Mouse (Mus musculus) forebrain, embryonic 15.5 days (tissue): Measurements from ENCODE around the gene Dnajc6. TPM values are rescaled to one million over a fixed set of nuclear protein-coding genes. Genes with fewer than 3 reads are reported as not detected.
A peak's percentile ranks its signal among the peaks of the same experiment; 100 is the strongest.

Experiments
- ATAC-seq: fragments of 200-750 bp; cut with Nextera tagmentation; replicated peaks from 2 replicates; pipeline ENCODE4 v1.8.0; 2017; ENCODE audit warnings: mild to moderate bottlenecking, moderate TSS enrichment, moderate library complexity
- H3K27ac ChIP-seq: fragments of 300-500 bp; sonication (generic); replicated peaks from 2 replicates; pipeline ENCODE4 v1.5.1; 2015; ENCODE audit warnings: mild to moderate bottlenecking, inconsistent platforms
- H3K27me3 ChIP-seq: fragments of 300-500 bp; sonication (generic); 2 replicates; pipeline ENCODE4 v1.6.1; 2015; ENCODE audit warnings: inconsistent platforms
- H3K36me3 ChIP-seq: fragments of 300-500 bp; sonication (generic); 2 replicates; pipeline ENCODE4 v1.6.1; 2015; ENCODE audit warnings: mild to moderate bottlenecking, inconsistent platforms
- H3K4me1 ChIP-seq: fragments of 300-500 bp; sonication (generic); 2 replicates; pipeline ENCODE4 v1.6.1; 2015; ENCODE audit warnings: inconsistent platforms
- H3K4me2 ChIP-seq: fragments of 300-500 bp; sonication (generic); replicated peaks from 2 replicates; pipeline ENCODE4 v1.6.1; 2015; ENCODE audit warnings: mild to moderate bottlenecking, inconsistent platforms
- H3K4me3 ChIP-seq: fragments of 300-500 bp; sonication (generic); 2 replicates; pipeline ENCODE4 v1.5.1; 2015; ENCODE audit warnings: mild to moderate bottlenecking, inconsistent platforms
- H3K9ac ChIP-seq: fragments of 300-500 bp; sonication (generic); replicated peaks from 2 replicates; pipeline ENCODE4 v1.6.1; 2015; ENCODE audit warnings: mild to moderate bottlenecking, inconsistent platforms
- H3K9me3 ChIP-seq: fragments of 300-500 bp; sonication (generic); 2 replicates; pipeline ENCODE4 v1.6.1; 2016; ENCODE audit warnings: inconsistent platforms
- WGBS: fragments of 180-500 bp; shearing (Covaris S2); methylation state at CpG from one replicate; pipeline ENCODE4 v1.1.7; 2015; ENCODE audit warnings: mixed read lengths; 5-methylcytosine and 5-hydroxymethylcytosine counted together
- polyA plus RNA-seq: library from polyadenylated mRNA; unstranded; fragments of >200 nt; fragmentation: Nextera tagmentation; extraction: Ambion mirVana; gene quantifications from 2 replicates; pipeline ENCODE4 v1.2.1, GENCODE M21; 2015

Gene Dnajc6
- 24.5 and 26.2 TPM in 2 replicates for polyA plus RNA-seq

GRCm38 (mm10) chr4:101496534-101497237 is at the start of gene Dnajc6:
Gene Dnajc6 (plus strand): TSS chr4:101496648.
- H3K4me1 ChIP-seq: peaks cover 11% of the 10 kb centered on the region
- no peaks in the 10 kb centered on the region for H3K36me3 ChIP-seq
- peak within 1 kb of the TSS; percentile 61 for H3K9ac ChIP-seq
- no peaks in the 10 kb centered on the region for H3K9me3 ChIP-seq
- WGBS: under 1% methylated on average over 57 of the region's 57 CpGs
- ATAC-seq: peak; percentile 76
- peak within 1 kb of the TSS; percentile 70 for H3K4me3 ChIP-seq
- H3K27me3 ChIP-seq: peaks cover 26% of the 10 kb centered on the region
- no peak within 1 kb of the TSS for H3K27ac ChIP-seq
- peak within 1 kb of the TSS; percentile 99 for H3K4me2 ChIP-seq

- WGBS: 92% methylated on average over 8 of the region's 8 CpGs
- no peak overlapping the region for H3K27ac ChIP-seq
- H3K4me1 ChIP-seq: peaks cover 11% of the 10 kb centered on the region; the same call in 1 of the 2 replicates
- no peaks in the 10 kb centered on the region for H3K36me3 ChIP-seq
- H3K9ac ChIP-seq: no peak overlapping the region
- H3K4me2 ChIP-seq: no peak overlapping the region
- H3K9me3 ChIP-seq: no peaks in the 10 kb centered on the region
- no peak for ATAC-seq
- H3K4me3 ChIP-seq: no peak overlapping the region
- no peaks in the 10 kb centered on the region for H3K27me3 ChIP-seq
Observed at GRCm38 (mm10) chr4:101448701-101449100, 47.7 kb upstream of the Dnajc6 start.

GRCm38 (mm10) chr4:101449344-101449743 is 47.1 kb upstream of the Dnajc6 start:
- Histone ChIP-seq H3K4me3 (no peak overlapping the region), H3K4me1 (peaks cover 11% of the 10 kb centered on the region; the same call in 1 of the 2 replicates), H3K27ac (no peak overlapping the region; the same call in 1 of the 2 replicates), H3K27me3 (no peaks in the 10 kb centered on the region), H3K36me3 (no peaks in the 10 kb centered on the region), H3K4me2 (no peak overlapping the region), H3K9ac (no peak overlapping the region), H3K9me3 (no peaks in the 10 kb centered on the region)
- WGBS: 87% methylated on average over 7 of the region's 7 CpGs
- ATAC-seq: no peak

- Histone ChIP-seq H3K27ac (peak overlapping the region; percentile 50), H3K9me3 (no peaks in the 10 kb centered on the region), H3K36me3 (no peaks in the 10 kb centered on the region), H3K9ac (no peak overlapping the region), H3K27me3 (no peaks in the 10 kb centered on the region), H3K4me1 (peaks cover 11% of the 10 kb centered on the region; the same call in 1 of the 2 replicates), H3K4me2 (no peak overlapping the region), H3K4me3 (no peak overlapping the region)
- ATAC-seq: peak; percentile 97
- WGBS: 72% methylated on average over 20 of the region's 20 CpGs
Observed at GRCm38 (mm10) chr4:101450150-101450780, 46.2 kb upstream of the Dnajc6 start.

- H3K4me1 ChIP-seq: peaks cover 11% of the 10 kb centered on the region; the same call in 1 of the 2 replicates
- H3K27ac ChIP-seq: no peak overlapping the region
- H3K9ac ChIP-seq: no peak overlapping the region
- H3K4me2 ChIP-seq: no peak overlapping the region
- ATAC-seq: no peak
- H3K27me3 ChIP-seq: no peaks in the 10 kb centered on the region
- no peak overlapping the region for H3K4me3 ChIP-seq
- H3K9me3 ChIP-seq: no peaks in the 10 kb centered on the region
- H3K36me3 ChIP-seq: no peaks in the 10 kb centered on the region
- WGBS: 86% methylated on average over 4 of the region's 4 CpGs
Observed at GRCm38 (mm10) chr4:101451089-101451488, 45.4 kb upstream of the Dnajc6 start.

- Histone ChIP-seq H3K4me1 (peaks cover 11% of the 10 kb centered on the region; the same call in 1 of the 2 replicates), H3K27ac (no peak overlapping the region), H3K9ac (no peak overlapping the region), H3K27me3 (no peaks in the 10 kb centered on the region), H3K4me2 (no peak overlapping the region), H3K4me3 (no peak overlapping the region), H3K9me3 (no peaks in the 10 kb centered on the region), H3K36me3 (no peaks in the 10 kb centered on the region)
- no peak for ATAC-seq
- WGBS: 91% methylated on average over 9 of the region's 9 CpGs
Observed at GRCm38 (mm10) chr4:101452829-101453228, 43.6 kb upstream of the Dnajc6 start.

- Histone ChIP-seq H3K36me3 (no peaks in the 10 kb centered on the region), H3K4me1 (no peaks in the 10 kb centered on the region), H3K9ac (no peak overlapping the region), H3K9me3 (no peaks in the 10 kb centered on the region), H3K4me2 (no peak overlapping the region), H3K27ac (no peak overlapping the region), H3K27me3 (no peaks in the 10 kb centered on the region), H3K4me3 (no peak overlapping the region)
- WGBS: 91% methylated on average over 8 of the region's 8 CpGs
- no peak for ATAC-seq
Observed at GRCm38 (mm10) chr4:101457176-101457575, 39.3 kb upstream of the Dnajc6 start.

- Histone ChIP-seq H3K9me3 (no peaks in the 10 kb centered on the region), H3K36me3 (no peaks in the 10 kb centered on the region), H3K27ac (no peak overlapping the region), H3K9ac (no peak overlapping the region), H3K4me2 (no peak overlapping the region), H3K4me1 (no peaks in the 10 kb centered on the region), H3K4me3 (no peak overlapping the region), H3K27me3 (no peaks in the 10 kb centered on the region)
- 54% methylated on average over 2 of the region's 2 CpGs for WGBS
- 0 out of 2 replicates have a peak, but pooled peaks have one; percentile 57 for ATAC-seq
Observed at GRCm38 (mm10) chr4:101458341-101458740, 38.1 kb upstream of the Dnajc6 start.

- H3K4me2 ChIP-seq: no peak overlapping the region
- H3K9ac ChIP-seq: no peak overlapping the region
- no peaks in the 10 kb centered on the region for H3K4me1 ChIP-seq
- no peaks in the 10 kb centered on the region for H3K36me3 ChIP-seq
- H3K9me3 ChIP-seq: no peaks in the 10 kb centered on the region
- 88% methylated on average over 4 of the region's 4 CpGs for WGBS
- no peak for ATAC-seq
- no peak overlapping the region for H3K27ac ChIP-seq
- H3K4me3 ChIP-seq: no peak overlapping the region
- no peaks in the 10 kb centered on the region for H3K27me3 ChIP-seq
Observed at GRCm38 (mm10) chr4:101459358-101459757, 37.1 kb upstream of the Dnajc6 start.

- 89% methylated on average over 1 of the region's 1 CpGs for WGBS
- Histone ChIP-seq H3K9me3 (no peaks in the 10 kb centered on the region), H3K27me3 (no peaks in the 10 kb centered on the region), H3K4me3 (no peak overlapping the region), H3K4me1 (no peaks in the 10 kb centered on the region), H3K4me2 (no peak overlapping the region), H3K9ac (no peak overlapping the region), H3K27ac (no peak overlapping the region), H3K36me3 (no peaks in the 10 kb centered on the region)
- no peak for ATAC-seq
Observed at GRCm38 (mm10) chr4:101460114-101460513, 36.3 kb upstream of the Dnajc6 start.

- Histone ChIP-seq H3K27ac (no peak overlapping the region), H3K4me1 (no peaks in the 10 kb centered on the region), H3K4me3 (no peak overlapping the region), H3K9ac (no peak overlapping the region), H3K9me3 (no peaks in the 10 kb centered on the region), H3K27me3 (no peaks in the 10 kb centered on the region), H3K4me2 (no peak overlapping the region), H3K36me3 (no peaks in the 10 kb centered on the region)
- 77% methylated on average over 2 of the region's 2 CpGs for WGBS
- ATAC-seq: no peak
Observed at GRCm38 (mm10) chr4:101462065-101462464, 34.4 kb upstream of the Dnajc6 start.

- H3K9me3 ChIP-seq: no peaks in the 10 kb centered on the region
- no peak overlapping the region for H3K27ac ChIP-seq
- no peak overlapping the region for H3K4me2 ChIP-seq
- ATAC-seq: no peak
- H3K9ac ChIP-seq: no peak overlapping the region
- H3K4me3 ChIP-seq: no peak overlapping the region
- no peaks in the 10 kb centered on the region for H3K27me3 ChIP-seq
- no peaks in the 10 kb centered on the region for H3K36me3 ChIP-seq
- no peaks in the 10 kb centered on the region for H3K4me1 ChIP-seq
- 92% methylated on average over 3 of the region's 3 CpGs for WGBS
Observed at GRCm38 (mm10) chr4:101466264-101466663, 30.2 kb upstream of the Dnajc6 start.
